Mouse (Mus musculus) kidney, embryonic 15.5 days (tissue): ENCODE measurements around the gene Ptpn21. TPM values are rescaled to one million over a fixed set of nuclear protein-coding genes. Genes with fewer than 3 reads are reported as not detected.

ENCODE experiments used
- ATAC-seq: fragments of 200-750 bp; cut with Nextera tagmentation; replicated peaks from 2 replicates; pipeline ENCODE4 v1.8.0; 2017; ENCODE audit warnings: moderate TSS enrichment; ENCODE audit not compliant: low FRiP score
- H3K27ac ChIP-seq: fragments of 300-500 bp; sonication (generic); 2 replicates; pipeline ENCODE4 v1.5.1; 2015; ENCODE audit warnings: mild to moderate bottlenecking, inconsistent platforms
- H3K27me3 ChIP-seq: fragments of 300-500 bp; sonication (generic); 2 replicates; pipeline ENCODE4 v1.6.1; 2015; ENCODE audit warnings: inconsistent platforms
- H3K36me3 ChIP-seq: fragments of 300-500 bp; sonication (generic); 2 replicates; pipeline ENCODE4 v1.6.1; 2015; ENCODE audit warnings: inconsistent platforms
- H3K4me1 ChIP-seq: fragments of 300-500 bp; sonication (generic); 2 replicates; pipeline ENCODE4 v1.6.1; 2015; ENCODE audit warnings: inconsistent platforms
- H3K4me2 ChIP-seq: fragments of 300-500 bp; sonication (generic); 2 replicates; pipeline ENCODE4 v1.6.1; 2015; ENCODE audit warnings: moderate library complexity, mild to moderate bottlenecking, inconsistent platforms
- H3K4me3 ChIP-seq: fragments of 300-500 bp; sonication (generic); replicated peaks from 2 replicates; pipeline ENCODE4 v1.5.1; 2015; ENCODE audit warnings: mild to moderate bottlenecking, inconsistent platforms
- H3K9ac ChIP-seq: fragments of 300-500 bp; sonication (generic); 2 replicates; pipeline ENCODE4 v1.6.1; 2015; ENCODE audit warnings: mild to moderate bottlenecking, inconsistent platforms
- H3K9me3 ChIP-seq: fragments of 300-500 bp; sonication (generic); replicated peaks from 2 replicates; pipeline ENCODE4 v1.6.1; 2016; ENCODE audit warnings: inconsistent platforms
- WGBS: fragments of 180-500 bp; shearing (Covaris S2); methylation state at CpG from one replicate; pipeline ENCODE4 v1.1.7; 2015; ENCODE audit warnings: mixed read lengths; 5-methylcytosine and 5-hydroxymethylcytosine counted together
- polyA plus RNA-seq: library from polyadenylated mRNA; unstranded; fragments of >200 nt; fragmentation: Nextera tagmentation; extraction: Ambion mirVana; gene quantifications from 2 replicates; pipeline ENCODE4 v1.2.1, GENCODE M21; 2015

The Ptpn21 gene
- polyA plus RNA-seq, 1 experiment from 2014 or later: 6.6 TPM

DNA sequence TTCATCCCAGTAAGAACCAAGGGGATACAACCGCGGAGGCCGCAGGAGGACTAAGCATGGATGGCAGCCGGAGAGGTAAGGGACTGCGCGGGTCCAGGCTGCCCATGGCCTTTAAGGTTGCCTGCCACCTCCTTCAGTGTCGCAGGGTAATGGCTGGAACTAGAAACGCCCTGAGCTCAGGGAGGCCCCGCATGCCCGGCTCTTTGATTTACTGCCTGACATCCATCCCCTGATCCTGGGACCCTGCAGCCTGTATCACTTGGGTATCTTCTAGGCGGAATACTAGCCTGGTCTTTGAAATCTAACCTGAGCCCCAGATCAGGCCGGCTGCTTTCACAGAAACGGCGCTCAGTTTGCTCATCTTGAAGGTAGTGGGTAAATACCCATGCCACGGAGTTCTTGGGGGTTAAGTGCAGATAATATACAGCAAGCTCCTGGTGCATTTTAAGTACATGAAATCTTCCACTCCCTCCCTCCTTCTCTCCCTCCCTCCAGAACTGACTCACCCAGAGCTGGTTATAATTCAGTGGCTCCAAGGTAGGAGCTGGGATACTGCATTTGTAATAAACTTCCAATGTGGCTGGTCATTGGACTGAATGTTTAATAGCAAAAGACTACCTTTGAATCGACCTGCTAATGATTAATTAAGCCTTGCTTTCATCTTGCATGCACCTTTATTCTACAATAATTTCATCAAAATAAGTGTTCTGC, 108.8 kb downstream of the Ptpn21 start:
- Histone ChIP-seq H3K9ac (peak overlapping the region; percentile 57), H3K4me2 (peak overlapping the region; percentile 71), H3K4me1 (peaks cover 10% of the 10 kb centered on the region), H3K27ac (peak overlapping the region; percentile 55), H3K4me3 (peak overlapping the region; percentile 77), H3K27me3 (no peaks in the 10 kb centered on the region), H3K9me3 (no peaks in the 10 kb centered on the region; the same call in 1 of the 2 replicates), H3K36me3 (peaks cover 4% of the 10 kb centered on the region; the same call in 1 of the 2 replicates)
- 2% methylated on average over 16 of the region's 16 CpGs for WGBS
- peak; percentile 94 for ATAC-seq

DNA sequence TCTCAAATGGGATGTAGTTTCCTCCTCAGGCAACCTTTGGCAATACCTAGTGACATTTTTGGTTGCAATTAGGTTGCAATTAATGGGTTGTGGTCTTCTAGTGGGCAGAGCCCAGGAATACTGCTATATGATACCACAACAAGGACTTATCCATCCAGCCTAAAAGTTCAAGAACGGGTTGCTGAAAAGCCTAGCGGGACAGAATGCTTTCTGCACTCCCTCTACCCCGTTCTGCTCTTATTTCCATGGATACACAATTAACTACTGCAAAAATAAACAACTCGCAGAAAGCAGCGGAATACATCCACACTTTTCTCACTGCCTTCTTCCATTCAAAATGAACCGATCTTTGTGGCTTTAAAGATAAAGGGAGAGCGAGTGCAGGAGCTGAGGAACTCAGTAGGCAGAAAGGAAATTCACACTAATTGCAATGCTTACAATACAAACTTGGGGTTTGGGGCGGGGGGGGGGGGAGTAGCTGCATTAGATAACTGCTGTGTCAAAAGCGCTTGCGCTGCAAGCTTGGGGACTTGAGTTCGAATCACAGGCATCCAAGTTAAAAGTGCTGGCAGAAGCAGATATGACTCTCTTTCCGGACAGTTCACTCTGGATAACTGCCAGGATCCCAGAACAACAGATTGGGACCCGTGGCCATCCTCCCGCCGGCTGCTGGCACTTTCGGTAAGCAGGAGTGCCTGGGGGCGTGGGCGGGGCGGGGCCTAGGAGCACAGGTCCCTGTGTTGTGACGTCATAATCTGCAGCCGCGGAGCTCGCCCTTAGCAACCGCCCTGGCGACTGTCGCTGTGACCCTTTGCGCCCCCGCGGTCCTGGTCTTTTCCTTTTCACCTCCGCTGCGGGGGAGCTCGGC, 109.6 kb downstream of the Ptpn21 start, which contains the start of gene Spata7:
TSS of gene Spata7 (plus strand) at position 766 of the 868 bp plus-strand sequence.
- WGBS: 3% methylated on average over 32 of the region's 32 CpGs
- peak within 1 kb of the TSS; percentile 55 for H3K27ac ChIP-seq

More for the DNA sequence above, 109.6 kb downstream of the Ptpn21 start, which contains the start of gene Spata7:
- no peaks in the 10 kb centered on the region for H3K36me3 ChIP-seq
- peaks cover 10% of the 10 kb centered on the region for H3K4me1 ChIP-seq
- no peaks in the 10 kb centered on the region; the same call in 1 of the 2 replicates for H3K9me3 ChIP-seq
- peak within 1 kb of the TSS; percentile 71 for H3K4me2 ChIP-seq
- peak within 1 kb of the TSS; percentile 57 for H3K9ac ChIP-seq
- ATAC-seq: peak; percentile 96
- H3K4me3 ChIP-seq: peak within 1 kb of the TSS; percentile 77
- no peaks in the 10 kb centered on the region for H3K27me3 ChIP-seq

Other genes with a start within 250 kb of the Ptpn21 start
- 0.90 and 1.5 TPM in 2 replicates for gene Kcnk10, start 159.1 kb downstream of the Ptpn21 start, polyA plus RNA-seq
- gene Spata7, start 109.2 kb downstream of the Ptpn21 start, polyA plus RNA-seq: 17.5 and 18.0 TPM in 2 replicates
- gene Zc3h14, start 9.6 kb upstream of the Ptpn21 start, polyA plus RNA-seq: 127 and 128 TPM in 2 replicates
- 4.2 and 5.2 TPM in 2 replicates for gene Eml5, start 164.1 kb upstream of the Ptpn21 start, polyA plus RNA-seq
- gene Ttc8, start 183.2 kb upstream of the Ptpn21 start, polyA plus RNA-seq: 32.6 TPM in 2 replicates